Mouse (Mus musculus) G1E (cell line): ENCODE measurements at regions not wholly inside any gene's neighbourhood (a gene's known extent, or its start where the extent isn't known, plus 50 kb on each side); places are given as distances from the start of the nearest gene placed in this dataset.

Experiments used
- CTCF ChIP-seq: IDR thresholded peaks from 2 replicates; pipeline ENCODE4 v1.5.1; 2012; ENCODE audit warnings: low read depth, low read length, inconsistent platforms, mixed read lengths
- GATA1 ChIP-seq: IDR thresholded peaks from 2 replicates; pipeline ENCODE4 v1.6.1; 2012; ENCODE audit warnings: borderline replicate concordance, low read length, inconsistent platforms, mixed read lengths
- POLR2AphosphoS5 ChIP-seq: IDR thresholded peaks from 2 replicates; pipeline ENCODE4 v1.6.1; 2012; ENCODE audit warnings: low read depth, low read length, inconsistent platforms; ENCODE audit not compliant: insufficient replicate concordance
- TAL1 ChIP-seq: conservative IDR thresholded peaks from 2 replicates; pipeline ENCODE4 v1.6.1; 2012; ENCODE audit warnings: low read depth, low read length, inconsistent platforms, mixed read lengths

DNA sequence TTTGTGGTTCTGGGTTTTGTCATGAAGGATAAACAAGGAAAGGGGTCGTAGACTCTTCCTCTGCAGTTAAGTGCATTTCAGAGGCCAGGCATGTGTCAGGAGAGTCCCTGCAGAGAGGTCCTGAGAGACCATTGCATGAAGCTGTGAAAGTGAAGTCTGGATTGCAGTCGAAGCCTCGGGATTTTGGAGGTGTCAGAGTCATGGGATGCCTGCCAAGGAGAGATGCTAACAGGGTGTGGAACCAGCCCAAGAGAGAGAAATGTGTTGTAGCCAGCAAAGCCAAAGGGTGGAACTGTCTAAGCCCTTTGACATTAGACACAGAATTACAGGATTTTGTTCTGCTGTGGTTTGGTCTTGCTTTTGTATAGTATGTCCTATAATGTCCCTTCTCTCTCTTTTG lies 164.7 kb upstream of the N4bp1 start:
- TF ChIP-seq CTCF (no peak), TAL1 (no peak), POLR2AphosphoS5 (no peak), GATA1 (no peak)
